Mouse (Mus musculus): ENCODE measurements around the gene Sash3. TPM values are rescaled to one million over a fixed set of nuclear protein-coding genes. Genes with fewer than 3 reads are reported as not detected.
A peak's percentile ranks its signal among the peaks of the same experiment; 100 is the strongest.
"Not testable (repeated sequence)": the region's sequence is repeated elsewhere in the genome, so short reads cannot be mapped to it uniquely, and the experiment has no call there.

Sash3 gene
- polyA plus RNA-seq, 1 experiment from 2014 or later, result 1.3 TPM

DNA sequence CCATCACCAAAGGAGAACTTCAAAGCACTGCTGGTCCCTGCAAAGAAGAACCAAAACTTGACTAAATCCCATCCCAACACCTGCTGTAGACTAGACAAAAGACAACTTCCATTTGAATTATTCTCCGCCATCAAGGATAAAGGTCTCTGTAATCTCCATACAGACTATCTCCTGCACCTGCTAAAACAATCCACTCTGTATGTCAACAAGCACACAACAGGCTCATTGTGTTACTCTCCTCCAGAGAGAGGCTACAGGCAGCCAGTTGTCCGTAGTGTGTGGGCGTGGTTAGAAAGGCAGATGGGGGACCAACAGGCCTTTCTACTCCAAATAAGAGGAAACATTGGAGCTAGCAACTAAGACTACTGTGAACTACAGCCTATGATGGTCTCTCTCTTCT is 51.6 kb downstream of the Sash3 start:
- DNase-seq (ENCODE audit: low spot score), result no peak

DNA sequence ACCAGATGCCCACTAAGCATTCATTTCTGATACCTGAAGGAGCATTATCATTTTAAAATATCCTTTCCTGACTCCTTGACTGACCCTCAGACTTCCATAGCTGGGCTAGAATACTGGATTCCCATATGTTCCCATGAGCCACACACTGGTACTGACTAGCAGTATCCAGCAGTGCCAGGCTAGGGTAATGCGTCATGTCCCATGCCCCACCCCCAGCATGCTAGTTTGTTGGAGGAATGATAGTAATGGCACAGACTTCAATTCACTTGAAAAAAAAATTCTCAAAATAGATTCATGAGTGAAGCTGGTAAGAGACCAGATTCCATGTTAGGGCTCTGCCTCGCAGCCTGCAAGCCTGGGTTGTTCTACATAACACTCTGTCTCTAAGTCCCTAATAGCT is 52.8 kb downstream of the Sash3 start:
- Histone ChIP-seq H3K4me1 (no peaks in the 10 kb centered on the region; the same call in 1 of the 2 replicates), H3K27me3 (ENCODE audit: low read depth, poor library complexity, severe bottlenecking) (no peaks in the 10 kb centered on the region), H3K27ac (replicated peaks) (no peak overlapping the region)

More for the DNA sequence above, 51.6 kb downstream of the Sash3 start:
- Histone ChIP-seq H3K27me3 (ENCODE audit: low read depth, poor library complexity, severe bottlenecking) (no peaks in the 10 kb centered on the region), H3K27ac (replicated peaks) (no peak overlapping the region), H3K4me1 (peaks cover 7% of the 10 kb centered on the region), H3K9me3 (replicated peaks) (no peaks in the 10 kb centered on the region), H3K4me3 (no peak overlapping the region), H3K36me3 (no peaks in the 10 kb centered on the region)
- 81% methylated on average over 3 of the region's 3 CpGs for WGBS

DNA sequence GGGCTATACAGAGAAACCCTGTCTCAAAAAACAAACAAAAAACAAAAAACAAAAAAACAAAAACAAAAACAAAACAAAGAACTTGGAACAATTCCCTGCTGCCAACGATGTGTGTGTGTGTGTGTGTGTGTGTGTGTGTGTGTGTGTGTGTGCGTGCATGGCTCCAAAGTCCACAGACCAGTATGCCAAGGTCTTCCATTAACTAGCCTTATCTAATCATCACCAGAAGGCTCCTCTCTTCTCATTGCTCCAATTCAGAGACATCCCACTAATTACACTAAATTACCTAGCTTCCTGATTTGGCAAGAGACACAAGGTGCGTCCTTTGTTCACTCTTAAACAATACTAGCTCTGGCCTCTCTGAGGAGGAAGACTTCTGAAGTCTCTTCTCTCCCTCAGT is 54.5 kb downstream of the Sash3 start:
- 82% methylated on average over 3 of the region's 3 CpGs for WGBS
- Histone ChIP-seq H3K27ac (replicated peaks) (no peak overlapping the region), H3K36me3 (no peaks in the 10 kb centered on the region), H3K4me1 (no peaks in the 10 kb centered on the region), H3K4me3 (no peak overlapping the region), H3K27me3 (ENCODE audit: low read depth, poor library complexity, severe bottlenecking) (no peaks in the 10 kb centered on the region), H3K9me3 (replicated peaks) (no peaks in the 10 kb centered on the region)
- no peak for DNase-seq (ENCODE audit: low spot score)

More for the DNA sequence above, 52.8 kb downstream of the Sash3 start:
- Histone ChIP-seq H3K4me3 (no peak overlapping the region), H3K9me3 (replicated peaks) (no peaks in the 10 kb centered on the region), H3K36me3 (no peaks in the 10 kb centered on the region)
- no peak for DNase-seq (ENCODE audit: low spot score)
- 87% methylated on average over 2 of the region's 2 CpGs for WGBS

DNA sequence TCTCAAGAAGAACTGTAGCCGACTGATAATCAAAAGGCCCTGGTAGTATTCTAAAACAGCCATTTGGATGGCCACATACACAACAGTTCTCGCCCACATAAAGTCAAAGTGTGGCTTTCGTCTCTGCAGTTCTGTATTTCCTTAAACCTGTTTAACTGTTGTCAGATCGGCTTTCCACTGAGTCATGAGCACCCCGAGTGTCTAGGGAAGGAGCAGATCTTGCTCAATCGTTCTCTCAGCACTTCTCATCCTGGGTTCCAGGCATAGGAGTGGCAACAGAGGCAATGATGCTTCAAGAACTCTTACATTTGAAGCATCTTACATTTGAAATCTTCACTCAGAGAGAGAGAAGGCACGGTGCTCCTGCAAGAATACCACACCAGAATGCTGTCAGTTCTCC is 55.7 kb downstream of the Sash3 start:
- no peak overlapping the region for H3K27ac ChIP-seq (replicated peaks)
- no peak for DNase-seq (ENCODE audit: low spot score)
- WGBS, result 92% methylated on average over 7 of the region's 7 CpGs
- no peaks in the 10 kb centered on the region for H3K9me3 ChIP-seq (replicated peaks)
- no peaks in the 10 kb centered on the region for H3K27me3 ChIP-seq (ENCODE audit: low read depth, poor library complexity, severe bottlenecking)
- H3K36me3 ChIP-seq, result no peaks in the 10 kb centered on the region
- H3K4me1 ChIP-seq, result no peaks in the 10 kb centered on the region
- no peak overlapping the region for H3K4me3 ChIP-seq

DNA sequence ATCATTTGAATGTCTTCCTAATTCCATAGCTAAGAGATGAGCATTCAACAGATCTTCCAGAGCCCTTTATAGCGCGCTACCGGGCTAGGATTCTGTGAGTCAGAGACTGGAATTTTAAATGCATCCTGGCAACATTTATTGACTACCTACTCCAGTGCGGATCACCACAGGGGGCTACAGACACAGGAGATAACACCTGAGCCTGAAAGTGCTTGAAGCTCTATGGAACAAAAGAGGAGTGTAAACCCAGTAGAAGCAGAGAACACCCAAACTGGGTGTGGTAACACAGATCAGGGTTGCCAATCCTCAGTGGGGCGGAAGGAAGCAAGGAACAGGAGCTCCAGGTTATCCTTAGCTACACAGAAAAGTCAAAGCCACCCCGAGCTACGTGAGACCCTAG is 56.2 kb downstream of the Sash3 start:
- H3K4me1 ChIP-seq, result peaks cover under 1% of the 10 kb centered on the region
- no peak overlapping the region for H3K4me3 ChIP-seq
- no peaks in the 10 kb centered on the region for H3K36me3 ChIP-seq
- no peak for DNase-seq (ENCODE audit: low spot score)
- WGBS, result 92% methylated on average over 7 of the region's 7 CpGs
- no peak overlapping the region for H3K27ac ChIP-seq (replicated peaks)
- no peaks in the 10 kb centered on the region for H3K27me3 ChIP-seq (ENCODE audit: low read depth, poor library complexity, severe bottlenecking)
- no peaks in the 10 kb centered on the region for H3K9me3 ChIP-seq (replicated peaks)

DNA sequence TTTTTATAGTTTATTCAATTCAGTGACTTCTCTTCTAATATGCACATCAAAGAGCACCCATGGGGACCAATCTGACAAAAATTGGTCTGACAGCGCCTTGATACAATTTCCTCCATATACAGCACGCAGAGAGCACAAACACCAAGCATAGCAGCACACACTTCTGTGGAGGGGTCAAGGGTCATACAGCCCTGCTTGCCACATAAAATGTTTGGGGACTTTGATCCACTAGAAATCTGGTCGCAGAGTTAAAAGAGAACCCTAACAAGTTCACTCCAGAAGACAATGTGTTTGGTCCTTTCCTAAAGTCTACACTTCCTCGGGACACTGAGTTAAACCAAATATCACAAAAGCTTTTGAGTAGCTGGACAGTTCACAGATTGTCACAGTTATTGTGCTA is 56.8 kb downstream of the Sash3 start:
- Histone ChIP-seq H3K36me3 (no peaks in the 10 kb centered on the region), H3K27me3 (ENCODE audit: low read depth, poor library complexity, severe bottlenecking) (peaks cover under 1% of the 10 kb centered on the region; the same call in 1 of the 2 replicates), H3K27ac (replicated peaks) (no peak overlapping the region), H3K4me3 (no peak overlapping the region), H3K4me1 (peaks cover 5% of the 10 kb centered on the region), H3K9me3 (replicated peaks) (no peaks in the 10 kb centered on the region)
- 78% methylated on average over 4 of the region's 4 CpGs for WGBS
- DNase-seq (ENCODE audit: low spot score), result no peak

DNA sequence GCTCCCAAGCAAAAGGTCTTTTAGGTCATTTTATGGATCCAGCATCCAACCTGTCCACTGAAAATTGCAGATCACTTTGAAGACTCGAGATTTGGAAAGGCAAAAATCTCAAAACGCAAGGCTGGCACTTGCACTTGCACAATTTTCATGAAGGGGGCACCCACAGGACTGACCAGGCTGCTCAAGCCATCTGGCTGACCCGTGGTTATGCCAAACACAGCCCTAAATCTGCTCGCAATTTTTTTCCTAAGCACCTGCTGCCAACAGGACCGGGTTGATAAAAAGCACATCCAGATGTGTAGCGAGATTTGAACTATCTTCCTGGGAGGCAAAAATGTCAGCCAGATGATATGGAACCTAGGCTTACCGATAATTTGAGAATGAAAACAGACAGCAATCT is 57.5 kb downstream of the Sash3 start:
- no peak for DNase-seq (ENCODE audit: low spot score)
- Histone ChIP-seq H3K27me3 (ENCODE audit: low read depth, poor library complexity, severe bottlenecking) (peaks cover 5% of the 10 kb centered on the region; the same call in 1 of the 2 replicates), H3K9me3 (replicated peaks) (no peaks in the 10 kb centered on the region), H3K4me1 (peaks cover 5% of the 10 kb centered on the region), H3K4me3 (no peak overlapping the region), H3K36me3 (no peaks in the 10 kb centered on the region), H3K27ac (replicated peaks) (no peak overlapping the region)
- WGBS, result 86% methylated on average over 7 of the region's 7 CpGs

DNA sequence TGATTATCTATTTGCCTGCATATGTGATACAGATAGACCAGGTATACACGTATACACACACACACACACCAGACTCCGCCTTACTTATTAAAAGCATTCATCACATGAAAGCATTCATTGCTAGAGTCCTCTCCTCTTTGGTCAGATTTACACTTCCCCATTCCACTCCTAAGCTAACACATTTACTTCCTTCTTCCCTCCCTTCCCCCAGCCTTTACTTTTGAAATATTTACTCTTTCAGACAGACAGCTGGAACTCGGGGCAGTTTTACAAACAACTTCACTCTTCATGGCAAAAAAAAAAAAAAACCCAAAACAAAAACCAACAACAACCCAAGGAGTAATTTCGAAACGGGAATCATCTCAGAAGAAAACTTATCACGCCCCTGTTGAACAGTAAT is 58.2 kb downstream of the Sash3 start:
- Histone ChIP-seq H3K9me3 (replicated peaks) (no peaks in the 10 kb centered on the region), H3K27ac (replicated peaks) (no peak overlapping the region)
- 84% methylated on average over 6 of the region's 6 CpGs for WGBS

DNA sequence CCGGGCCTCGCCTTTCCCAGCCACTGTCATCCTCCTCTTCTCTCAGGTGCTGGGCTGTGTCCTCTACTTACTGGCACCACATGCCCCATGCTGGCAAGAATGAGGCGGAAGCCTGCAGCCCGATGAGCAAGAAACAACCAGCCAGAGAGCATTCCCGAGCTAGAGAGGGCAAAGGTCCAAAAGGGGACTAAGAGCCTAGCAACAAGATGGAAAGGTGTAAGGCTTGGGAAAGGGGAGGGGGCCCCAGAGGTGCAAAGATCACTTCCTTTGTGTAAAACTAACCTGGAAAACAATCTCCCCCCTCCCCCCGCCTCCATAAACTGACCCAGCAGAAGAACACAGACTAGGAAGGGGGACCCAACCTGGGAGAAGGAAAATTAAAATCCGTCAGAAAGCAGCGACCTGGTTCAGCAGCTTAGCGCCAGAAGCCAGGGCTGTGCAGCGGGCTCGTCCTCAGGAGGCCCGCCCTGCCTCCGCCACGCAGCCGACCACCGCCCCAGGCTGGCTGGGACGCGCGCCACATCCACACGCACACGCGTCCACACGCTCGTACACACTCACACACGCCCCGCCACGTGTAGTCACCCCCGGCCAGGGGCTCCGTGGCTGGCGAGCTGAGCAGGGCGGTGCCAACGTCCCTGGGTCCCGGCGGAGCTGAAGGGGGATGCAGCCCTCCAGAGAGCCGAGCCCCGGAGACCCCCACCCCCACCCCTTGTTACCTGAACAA is 61.7 kb downstream of the Sash3 start:
- peak; percentile 12 for DNase-seq (ENCODE audit: low spot score)
- peak overlapping the region; percentile 84 for H3K27ac ChIP-seq (replicated peaks)

More for the DNA sequence above, 58.2 kb downstream of the Sash3 start:
- peaks cover 5% of the 10 kb centered on the region for H3K4me1 ChIP-seq
- no peak overlapping the region for H3K4me3 ChIP-seq
- DNase-seq (ENCODE audit: low spot score), result no peak
- no peaks in the 10 kb centered on the region for H3K36me3 ChIP-seq
- H3K27me3 ChIP-seq (ENCODE audit: low read depth, poor library complexity, severe bottlenecking), result peaks cover 5% of the 10 kb centered on the region; the same call in 1 of the 2 replicates

DNA sequence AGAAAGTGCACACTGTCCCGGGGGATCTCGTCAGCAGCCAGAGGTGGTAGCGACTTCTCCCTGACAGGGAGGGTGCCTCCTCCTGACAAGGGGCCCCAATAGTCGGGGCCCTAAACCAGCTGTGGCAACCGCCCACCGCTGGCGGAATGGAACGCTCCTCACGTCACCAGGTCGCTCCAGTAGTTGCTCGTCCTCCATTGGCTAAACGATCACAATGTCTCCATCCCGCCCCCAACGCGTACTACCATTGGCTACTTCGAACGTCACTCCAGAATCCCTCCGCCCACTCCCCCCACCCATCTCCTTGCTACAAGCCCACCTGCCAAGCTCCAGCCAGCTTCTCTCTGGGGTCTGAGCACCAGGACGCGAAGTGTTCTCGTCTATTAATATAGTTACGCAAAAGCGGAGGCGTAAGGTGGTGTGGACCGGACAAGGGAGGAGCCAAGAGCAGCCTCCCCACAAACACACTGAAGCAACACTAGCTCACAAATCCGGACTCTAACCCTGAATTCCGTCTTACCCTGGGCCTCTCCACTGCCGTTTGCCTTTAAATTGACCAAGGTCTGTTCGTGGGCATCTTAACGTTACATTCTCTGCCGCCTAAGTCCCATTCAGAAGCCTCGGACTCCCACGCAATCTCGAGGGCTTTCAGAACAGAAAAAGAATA is 62.4 kb downstream of the Sash3 start, which contains the start of gene Zdhhc9:
Gene Zdhhc9, minus strand, starts transcription at position 360 of the 667 bp plus-strand sequence.
- Histone ChIP-seq H3K4me3 (peak within 1 kb of the TSS; percentile 72), H3K4me1 (peaks cover 5% of the 10 kb centered on the region), H3K9me3 (replicated peaks) (no peaks in the 10 kb centered on the region), H3K36me3 (no peaks in the 10 kb centered on the region), H3K27ac (replicated peaks) (peak within 1 kb of the TSS; percentile 84), H3K27me3 (ENCODE audit: low read depth, poor library complexity, severe bottlenecking) (peaks cover 5% of the 10 kb centered on the region; the same call in 1 of the 2 replicates)
- peak; percentile 87 for DNase-seq (ENCODE audit: low spot score)
- WGBS, result 16% methylated on average over 34 of the region's 34 CpGs

More for the DNA sequence above, 61.7 kb downstream of the Sash3 start:
- WGBS, result 13% methylated on average over 36 of the region's 36 CpGs
- H3K4me1 ChIP-seq, result peaks cover 5% of the 10 kb centered on the region
- H3K27me3 ChIP-seq (ENCODE audit: low read depth, poor library complexity, severe bottlenecking), result peaks cover 5% of the 10 kb centered on the region; the same call in 1 of the 2 replicates
- peak overlapping the region; percentile 72 for H3K4me3 ChIP-seq
- H3K9me3 ChIP-seq (replicated peaks), result no peaks in the 10 kb centered on the region
- no peaks in the 10 kb centered on the region for H3K36me3 ChIP-seq

DNA sequence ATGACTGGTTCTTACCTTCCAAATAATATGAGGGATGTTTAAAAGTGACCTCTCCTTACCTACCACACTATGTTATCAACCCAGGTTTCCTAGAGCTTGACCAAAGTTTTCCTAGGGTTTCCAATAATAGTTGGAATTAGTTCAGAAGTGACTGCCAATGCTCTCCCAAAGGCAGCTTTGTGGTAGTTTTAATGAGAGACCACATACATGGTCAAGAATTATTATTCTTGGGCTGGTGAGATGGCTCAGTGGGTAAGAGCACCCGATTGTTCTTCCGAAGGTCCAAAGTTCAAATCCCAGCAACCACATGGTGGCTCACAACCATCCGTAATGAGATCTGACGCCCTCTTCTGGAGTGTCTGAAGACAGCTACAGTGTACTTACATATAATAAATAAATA is 63.5 kb downstream of the Sash3 start:
- H3K9me3 ChIP-seq (replicated peaks); DNase-seq (ENCODE audit: low spot score); H3K36me3 ChIP-seq; H3K4me3 ChIP-seq; H3K27ac ChIP-seq (replicated peaks); H3K27me3 ChIP-seq (ENCODE audit: low read depth, poor library complexity, severe bottlenecking); H3K4me1 ChIP-seq: not testable (repeated sequence)
- WGBS, result 70% methylated on average over 4 of the region's 4 CpGs
